ENCODE assay signal across 8 mouse cellular contexts in genomic region chr7:129506894-129507293, GRCm38 (mm10).
A peak's percentile ranks its signal among the peaks of the same experiment; 100 is the strongest.
DNase-seq lines count a peak whose midpoint lies in the region; ATAC-seq and TF ChIP-seq lines count a peak whose summit lies in the region.

No protein-coding gene starts in this region.

- H3K4me1 ChIP-seq in intestine, postnatal 0 days (replicated peaks; ENCODE audit: control insufficient read depth, insufficient read depth, low read length): no peaks in the 10 kb centered on the region
- no peaks in the 10 kb centered on the region for H3K4me1 ChIP-seq in intestine, embryonic 15.5 days (replicated peaks)

- no peak overlapping the region for H3K9ac ChIP-seq in intestine, postnatal 0 days (ENCODE audit: low read depth, low read length)
- no peak overlapping the region for H3K9ac ChIP-seq in intestine, embryonic 15.5 days

- H3K27me3 ChIP-seq in intestine, postnatal 0 days (replicated peaks; ENCODE audit: control insufficient read depth, insufficient read depth, low read length): no peaks in the 10 kb centered on the region
- no peaks in the 10 kb centered on the region for H3K27me3 ChIP-seq in intestine, embryonic 15.5 days (replicated peaks)

- no peak overlapping the region for H3K4me3 ChIP-seq in intestine, postnatal 0 days (ENCODE audit: low read depth, low read length)
- H3K4me3 ChIP-seq in intestine, embryonic 15.5 days (replicated peaks): no peak overlapping the region

- peak; percentile 77 for TF ChIP-seq CTCF in intestine, postnatal 0 days (IDR thresholded peaks at IDR 0.05; ENCODE audit: low read depth)

- no peaks in the 10 kb centered on the region for H3K36me3 ChIP-seq in intestine, postnatal 0 days (ENCODE audit: control insufficient read depth, insufficient read depth)
- no peaks in the 10 kb centered on the region for H3K36me3 ChIP-seq in intestine, embryonic 15.5 days

- peak; percentile 13 for DNase-seq in thymus, postnatal 0 days (ENCODE audit: low spot score)
- no peak for DNase-seq in thymus, postnatal 14 days
- peak; percentile 85 for DNase-seq in embryo, embryonic 10.5 days (ENCODE audit: low spot score)
- peak; percentile 82 for DNase-seq in retina, embryonic 14.5 days (ENCODE audit: low spot score)
- DNase-seq in spleen, postnatal 10 days (ENCODE audit: low spot score in 2 of 2): no peak
- DNase-seq in layer of hippocampus, adult 9-11 months: no peak

- 30% methylated on average over 2 of the region's 2 CpGs for WGBS in intestine, postnatal 0 days
- whole genome bisulfite sequencing in intestine, embryonic 15.5 days: 27% methylated on average over 2 of the region's 2 CpGs

- no peaks in the 10 kb centered on the region for H3K9me3 ChIP-seq in intestine, postnatal 0 days (ENCODE audit: control insufficient read depth)
- no peaks in the 10 kb centered on the region for H3K9me3 ChIP-seq in intestine, embryonic 15.5 days

- no peak for ATAC-seq in intestine, postnatal 0 days
- no peak for ATAC-seq in intestine, embryonic 15.5 days

- H3K4me2 ChIP-seq in intestine, postnatal 0 days (replicated peaks; ENCODE audit: low read depth): no peak overlapping the region
- H3K4me2 ChIP-seq in intestine, embryonic 15.5 days (replicated peaks): no peak overlapping the region

- no peak overlapping the region for H3K27ac ChIP-seq in intestine, postnatal 0 days (ENCODE audit: low read depth, low read length)
- no peak overlapping the region for H3K27ac ChIP-seq in intestine, embryonic 15.5 days

Comparison
In these comparisons a context has a peak if more than half of its experiments do, and no peak if none do; other contexts are left out.
1. DNase-seq: peak in thymus, postnatal 0 days (single experiment), embryo, embryonic 10.5 days (single experiment) and retina, embryonic 14.5 days (single experiment); none in thymus, postnatal 14 days (single experiment), spleen, postnatal 10 days (0 of 2) and layer of hippocampus, adult 9-11 months (single experiment).